Mouse (Mus musculus): ENCODE data around the gene Acsm4.
"Not testable (repeated sequence)": the region's sequence is repeated elsewhere in the genome, so short reads cannot be mapped to it uniquely, and the experiment has no call there.

The Acsm4 gene

DNA sequence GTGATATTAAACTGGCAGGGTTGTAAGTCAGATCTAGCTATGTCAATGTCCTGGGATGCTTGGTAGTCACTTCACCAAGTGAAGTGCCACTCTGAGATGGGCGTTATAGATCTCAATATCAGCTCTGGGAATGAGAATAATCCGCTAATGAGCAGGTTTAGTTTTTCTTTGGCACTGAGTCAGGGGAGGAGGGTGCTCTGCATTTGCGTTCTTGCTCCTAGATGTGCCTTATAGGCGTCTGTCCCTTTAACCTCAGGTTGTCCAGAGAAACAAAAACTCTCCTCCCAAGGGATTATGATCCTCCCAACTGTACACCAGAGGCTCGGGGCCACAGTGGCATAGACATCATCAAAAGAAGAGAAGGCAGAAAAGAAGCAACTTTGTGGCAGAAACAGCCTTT, at the start of gene Acsm4:
Acsm4 (plus strand) TSS at position 301 of the 400 bp plus-strand sequence.
- no peak for DNase-seq (ENCODE audit: low read depth)

DNA sequence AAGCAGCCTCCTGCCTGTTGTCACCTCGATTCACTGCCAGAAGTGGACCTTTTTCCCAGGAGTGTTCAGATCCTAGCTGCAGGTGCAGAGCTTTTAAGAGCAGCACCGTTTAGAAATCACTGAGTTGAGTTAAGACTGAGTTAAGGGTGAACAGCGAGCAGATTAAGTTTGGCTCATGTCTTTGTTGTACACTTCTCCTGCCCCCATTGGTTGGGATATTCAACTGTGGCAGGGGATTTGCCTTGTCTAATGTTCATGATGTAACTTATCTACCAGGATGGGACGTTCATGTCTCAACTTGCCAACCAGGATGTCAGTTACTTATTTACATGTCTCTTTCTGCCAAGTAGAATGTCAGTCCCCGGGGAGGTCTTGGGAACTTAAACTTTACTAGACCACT, 47.5 kb upstream of the Acsm4 start:
- DNase-seq (ENCODE audit: low read depth), result no peak

DNA sequence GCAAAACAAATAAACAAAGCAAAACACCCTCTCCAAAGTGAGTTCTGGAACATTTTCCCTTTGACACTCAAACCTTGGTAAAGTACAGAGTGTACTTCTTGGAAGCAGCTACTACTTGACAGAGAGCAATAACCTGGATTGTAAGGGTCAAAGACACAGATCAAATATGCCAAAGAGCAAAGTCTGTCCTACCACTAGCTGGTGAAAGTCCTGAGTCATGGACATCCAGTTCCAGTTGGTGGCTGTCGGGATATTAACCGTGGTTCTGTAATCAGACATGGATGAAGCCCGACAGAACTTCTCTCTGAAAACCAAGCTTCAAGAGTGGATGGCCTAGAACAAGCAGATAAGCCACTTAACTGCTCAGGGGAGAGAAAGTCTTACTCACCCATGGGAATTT, 21.9 kb upstream of the Acsm4 start:
- DNase-seq (ENCODE audit: low read depth), result no peak

DNA sequence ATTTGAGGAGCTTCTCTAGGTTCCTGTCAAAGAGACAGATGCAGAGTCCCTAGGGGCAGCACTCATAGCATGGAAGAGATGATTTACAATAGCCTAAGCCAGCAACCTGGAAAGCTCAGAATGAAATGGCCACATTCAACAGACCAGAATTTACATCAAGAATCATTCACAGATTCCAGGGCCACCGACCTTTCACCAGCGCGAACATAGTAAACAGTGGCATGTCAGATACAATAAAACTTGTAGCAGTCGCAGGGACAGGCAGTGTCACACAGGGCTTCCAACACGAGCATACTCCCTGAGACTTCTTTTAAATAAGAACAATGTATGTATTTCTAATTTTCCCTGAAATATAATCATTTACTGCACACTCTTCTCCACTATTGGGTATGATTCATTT, 19.4 kb upstream of the Acsm4 start:
- no peak for DNase-seq (ENCODE audit: low read depth)

DNA sequence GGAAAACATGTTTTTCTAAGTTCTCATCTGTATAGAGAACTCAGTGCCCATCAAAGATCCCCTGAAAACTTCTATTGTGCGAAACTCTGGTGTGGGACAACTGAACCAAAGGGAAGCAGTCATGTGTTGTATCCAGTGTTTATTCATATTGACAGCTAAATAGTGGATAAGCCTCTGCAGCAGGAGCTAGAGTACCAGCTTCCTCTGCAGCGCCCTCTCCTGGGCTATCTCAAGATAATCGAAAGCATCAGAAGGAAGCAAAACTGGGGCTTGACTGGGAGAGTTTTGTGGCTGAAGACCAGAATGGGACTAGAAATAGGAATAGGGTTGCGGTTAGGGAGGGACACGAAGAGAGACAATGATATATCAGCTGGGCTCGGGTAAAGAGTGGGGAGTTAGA, 18.9 kb upstream of the Acsm4 start:
- DNase-seq (ENCODE audit: low read depth), result no peak

DNA sequence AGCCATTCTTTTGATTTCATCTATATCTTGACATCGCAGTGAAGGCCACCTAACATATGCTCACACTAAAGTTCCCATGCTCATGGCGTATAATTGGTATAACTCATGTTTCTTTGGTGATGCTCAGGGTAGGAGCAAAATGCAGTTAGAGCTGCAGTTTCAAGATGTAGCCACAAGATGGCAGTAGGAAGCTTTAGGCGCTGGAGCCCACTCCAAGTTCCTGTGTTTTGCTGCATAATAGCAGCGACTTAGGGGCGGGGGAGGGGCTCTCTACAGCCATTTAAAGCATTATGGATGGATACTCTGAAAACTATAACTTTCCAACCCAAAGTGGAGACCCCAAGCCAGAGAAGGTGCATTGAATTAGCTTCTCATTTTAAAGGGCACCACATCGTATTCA, 16.4 kb upstream of the Acsm4 start:
- DNase-seq (ENCODE audit: low read depth), result peak; percentile 14

DNA sequence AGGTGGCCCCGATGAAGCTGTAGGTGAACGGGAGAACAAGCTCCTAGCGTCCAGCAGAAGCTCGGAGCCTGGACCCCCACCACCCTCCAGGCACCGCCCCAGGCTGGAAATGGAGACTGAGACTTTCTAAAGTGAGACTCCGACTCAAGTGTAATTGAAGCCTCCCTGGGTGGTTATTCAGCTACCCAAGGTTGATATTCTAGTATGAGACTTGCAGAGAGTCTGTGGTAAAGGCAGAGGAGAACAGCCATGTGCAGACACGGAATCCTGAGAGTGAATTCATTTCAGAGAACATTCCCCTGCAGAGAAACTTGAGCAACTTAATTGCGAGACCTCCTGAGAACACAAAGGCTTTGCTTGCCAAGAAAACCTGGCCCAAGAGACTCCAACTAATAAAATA, 9.7 kb upstream of the Acsm4 start:
- DNase-seq (ENCODE audit: low read depth), result no peak

DNA sequence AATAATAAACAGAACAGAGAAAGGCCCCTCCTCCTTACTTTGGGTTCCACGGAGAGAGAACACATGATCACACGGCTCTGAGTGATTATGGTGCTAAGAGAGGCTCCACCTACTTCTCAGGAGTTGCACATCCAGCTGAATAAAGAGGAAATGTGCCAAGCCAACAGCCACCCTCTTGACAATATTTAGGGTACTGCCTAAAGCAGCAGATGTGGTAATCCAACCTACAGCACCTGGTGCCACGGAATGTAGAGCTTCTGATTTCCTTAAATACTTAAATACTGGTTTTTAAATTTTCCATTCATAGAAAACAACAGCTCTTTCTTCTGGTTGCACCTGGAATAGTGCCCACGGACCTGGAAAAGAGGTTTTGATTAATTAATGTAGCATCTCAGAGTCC, 7.1 kb upstream of the Acsm4 start:
- DNase-seq (ENCODE audit: low read depth), result no peak

DNA sequence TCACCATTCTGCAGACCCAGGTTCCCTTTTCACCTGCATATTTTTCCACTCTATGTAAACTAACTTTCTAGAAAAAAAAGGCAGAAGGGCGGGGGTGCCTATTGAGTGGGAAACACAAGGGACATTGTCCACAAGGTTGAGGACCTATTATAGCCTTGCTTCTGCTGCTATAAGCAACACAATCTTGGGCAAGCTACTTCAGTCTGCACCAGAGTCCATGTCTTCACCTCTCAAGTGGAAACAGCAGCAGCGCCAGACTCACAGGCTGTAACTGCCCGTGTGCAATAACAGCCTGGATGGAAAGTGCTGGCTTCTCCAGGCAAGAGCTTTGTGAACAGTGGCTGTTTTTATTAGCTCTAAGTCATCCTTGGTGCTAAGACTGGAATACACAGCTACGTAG, 2.5 kb downstream of the Acsm4 start:
- DNase-seq (ENCODE audit: low read depth), result no peak

DNA sequence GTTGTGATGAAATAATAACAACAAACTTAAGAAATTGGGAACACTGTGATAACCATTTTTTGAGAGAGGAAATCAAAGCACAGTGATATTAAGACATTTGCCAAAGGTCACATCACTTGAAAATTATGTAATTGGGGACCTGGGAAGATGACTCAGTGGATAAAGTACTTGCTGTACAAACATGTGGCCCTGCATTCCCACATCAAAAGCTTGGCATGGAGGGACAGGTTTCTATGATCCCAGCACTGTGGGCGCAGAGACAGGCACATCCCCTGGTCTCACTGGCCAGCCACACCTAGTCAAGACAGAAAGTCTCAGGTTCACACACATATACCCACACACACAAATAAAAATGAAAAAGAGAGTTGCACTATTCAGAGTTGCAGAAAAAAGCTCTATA, 5.1 kb downstream of the Acsm4 start:
- no peak for DNase-seq (ENCODE audit: low read depth)

DNA sequence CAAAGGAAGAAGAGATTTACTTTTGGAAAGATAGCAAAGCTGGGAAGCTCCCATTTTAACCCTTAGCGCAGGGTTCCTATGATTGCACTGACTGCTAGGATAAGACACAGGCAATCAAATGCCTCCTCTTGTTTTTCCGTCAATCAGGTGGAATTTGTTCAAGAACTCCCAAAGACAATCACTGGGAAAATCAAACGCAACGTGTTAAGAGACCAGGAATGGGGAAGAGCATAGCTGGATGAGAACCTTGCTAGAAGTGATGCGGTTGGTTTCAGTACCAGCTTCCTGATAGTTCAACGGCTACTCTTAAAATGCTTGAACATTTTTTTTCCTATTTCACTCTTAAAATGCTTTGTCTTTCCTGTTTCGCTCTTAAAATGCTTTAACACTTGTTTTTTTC, 24.3 kb downstream of the Acsm4 start:
- no peak for DNase-seq (ENCODE audit: low read depth)

DNA sequence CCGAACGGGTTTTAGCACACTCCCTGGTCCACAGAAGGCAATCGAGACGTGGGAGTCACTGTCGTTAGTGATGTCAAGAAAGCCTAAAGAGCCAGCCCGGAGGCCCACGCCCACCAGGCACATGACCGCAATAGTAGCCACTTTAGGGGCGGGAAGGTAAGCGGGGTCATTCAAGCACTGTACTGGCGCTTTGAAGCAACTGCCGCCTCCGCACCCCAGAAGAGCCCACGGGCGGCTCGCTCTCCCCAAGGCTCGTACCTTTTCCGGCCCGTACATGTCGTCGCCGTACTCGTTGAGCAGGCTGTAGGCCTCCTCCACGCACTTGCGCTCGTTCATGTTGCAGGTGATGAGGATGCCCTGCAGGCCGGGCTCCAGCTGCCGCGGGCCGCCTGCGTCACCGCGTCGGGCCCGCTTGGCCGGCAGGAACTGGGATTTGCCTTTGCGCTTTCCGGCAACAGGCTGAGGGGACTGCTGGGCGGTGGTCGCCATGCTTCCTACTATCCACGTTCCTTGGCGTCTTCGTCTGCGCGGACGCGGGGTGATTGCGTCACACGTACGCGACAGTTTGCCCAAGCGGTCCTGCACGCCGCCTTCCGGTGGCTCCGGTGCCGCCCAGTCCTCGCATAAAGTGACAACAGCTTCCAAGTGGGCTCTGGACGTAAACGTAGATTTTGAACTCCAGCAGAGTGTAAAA, 30.6 kb downstream of the Acsm4 start, which contains the start of gene Thumpd1:
Thumpd1 (minus strand) TSS at position 546 of the 694 bp plus-strand sequence.
- DNase-seq (ENCODE audit: low read depth), result peak; percentile 68

DNA sequence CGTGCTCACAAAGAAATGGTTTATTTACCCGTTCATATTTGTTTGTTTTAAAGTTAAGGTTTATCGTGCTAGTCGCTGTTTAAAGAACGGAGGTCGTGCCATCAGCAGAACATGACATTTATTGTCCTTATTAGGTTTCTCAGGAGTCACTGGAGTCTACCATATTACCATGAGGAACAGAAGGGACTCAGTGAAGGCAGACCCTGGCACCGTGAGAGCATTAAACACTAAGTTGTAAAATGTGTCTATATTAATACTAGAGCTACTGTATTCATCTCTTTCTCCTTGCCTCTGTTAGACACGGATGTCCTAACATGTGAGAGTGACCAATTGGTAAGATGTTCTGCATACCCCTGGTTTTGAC, 31.1 kb downstream of the Acsm4 start:
- DNase-seq (ENCODE audit: low read depth), result no peak

DNA sequence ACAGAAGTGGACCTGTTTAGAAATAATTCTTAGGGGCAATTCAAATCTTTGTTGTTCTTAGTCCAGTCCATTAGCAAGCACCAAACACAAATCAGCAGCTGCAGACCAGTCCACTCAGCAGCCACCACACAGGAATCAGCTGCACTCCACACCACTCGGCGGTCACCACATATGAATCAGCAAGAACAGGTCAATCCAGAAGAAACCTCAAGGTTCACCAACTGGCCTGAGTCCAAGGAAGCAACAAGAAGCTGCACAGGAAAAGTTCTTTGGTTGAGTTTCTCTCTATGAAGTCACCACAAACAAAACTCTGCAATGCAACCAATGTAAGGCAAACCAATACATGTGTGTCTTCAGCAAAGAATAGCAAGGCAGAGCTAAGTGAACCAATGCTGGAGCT, 37.8 kb downstream of the Acsm4 start:
- DNase-seq (ENCODE audit: low read depth), result no peak

DNA sequence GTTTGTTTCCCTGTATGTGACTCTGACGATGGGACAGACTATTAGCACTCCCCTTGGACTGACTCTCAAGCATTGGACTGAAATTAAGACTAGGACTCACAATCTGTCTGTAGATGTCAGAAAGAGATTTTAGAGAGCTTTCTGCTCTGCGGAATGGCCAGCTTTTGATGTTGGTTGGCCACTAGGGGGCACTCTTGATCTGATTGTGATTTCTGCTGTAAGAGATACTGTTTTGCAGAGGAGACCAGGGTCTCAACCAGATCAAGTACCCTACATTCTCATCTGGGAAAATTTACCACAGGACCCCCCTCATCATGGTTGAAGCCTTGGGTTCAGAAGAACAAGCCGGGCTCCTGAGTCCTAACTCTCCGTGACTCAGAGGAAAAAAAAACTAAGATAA, 41.4 kb downstream of the Acsm4 start:
- not testable (repeated sequence) for DNase-seq (ENCODE audit: low read depth)

DNA sequence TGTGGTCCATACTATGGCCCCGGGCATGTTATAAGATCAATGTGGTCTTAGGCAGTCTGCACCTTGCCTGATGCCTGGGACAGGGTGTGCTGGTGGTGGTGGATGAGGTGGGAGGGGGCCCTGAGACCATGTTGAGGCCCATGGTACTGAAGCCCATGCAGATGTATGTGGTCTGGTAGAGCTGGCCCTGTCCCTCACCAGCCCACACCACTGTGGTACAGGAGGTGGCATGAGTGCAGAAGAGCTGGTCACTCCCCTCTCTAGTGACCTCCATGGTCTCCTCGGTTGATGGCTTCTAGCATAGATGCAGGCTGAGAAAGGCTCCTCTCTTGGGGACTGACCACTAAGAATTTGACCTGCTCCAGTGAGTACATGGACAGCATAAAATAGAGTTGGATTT, 49.1 kb downstream of the Acsm4 start:
- DNase-seq (ENCODE audit: low read depth), result no peak

DNA sequence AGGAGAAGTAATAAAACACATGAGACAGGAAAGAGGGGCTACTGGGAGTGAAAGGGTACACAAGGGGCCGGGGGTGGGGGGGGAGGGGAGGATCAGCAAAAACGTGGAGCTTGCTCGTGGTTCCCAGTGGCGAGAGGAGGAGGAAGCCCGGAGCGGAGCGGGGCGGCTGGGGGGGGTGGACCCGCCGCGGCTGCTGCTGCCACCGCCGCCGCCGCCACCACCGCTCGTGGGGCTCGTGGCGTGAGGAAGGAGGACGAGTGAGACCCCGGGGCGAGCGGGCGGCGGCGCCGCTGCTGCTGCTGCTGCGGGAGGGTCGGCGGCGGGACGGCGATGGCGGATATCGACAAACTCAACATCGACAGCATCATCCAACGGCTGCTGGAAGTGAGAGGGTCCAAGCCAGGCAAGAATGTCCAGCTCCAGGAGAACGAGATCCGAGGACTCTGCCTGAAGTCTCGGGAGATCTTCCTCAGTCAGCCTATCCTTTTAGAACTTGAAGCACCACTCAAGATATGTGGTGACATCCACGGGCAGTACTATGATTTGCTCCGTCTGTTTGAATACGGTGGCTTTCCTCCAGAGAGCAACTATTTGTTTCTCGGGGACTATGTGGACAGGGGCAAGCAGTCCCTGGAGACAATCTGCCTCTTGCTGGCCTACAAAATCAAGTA, 50.1 kb downstream of the Acsm4 start:
- not testable (repeated sequence) for DNase-seq (ENCODE audit: low read depth)

DNA sequence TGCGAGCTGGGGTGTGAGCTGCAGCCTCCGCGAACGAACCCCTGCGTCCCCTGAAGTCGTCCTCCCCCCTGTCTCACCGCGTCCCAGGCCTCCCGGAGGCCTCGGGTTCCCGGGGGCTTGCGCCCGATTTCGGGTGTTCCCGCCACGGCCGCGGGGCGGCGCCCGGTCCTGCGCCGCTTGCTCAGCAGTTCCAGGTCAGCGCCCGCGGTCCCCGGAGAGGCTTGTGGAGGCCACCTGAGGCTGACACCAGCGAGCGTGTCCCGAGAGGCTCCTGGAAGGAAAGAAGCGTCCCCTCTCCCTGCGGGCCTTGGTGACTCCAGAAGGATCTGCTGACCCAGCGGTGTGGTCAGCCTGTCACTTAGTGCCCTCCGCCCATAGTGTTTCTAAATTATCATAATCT, 54.5 kb downstream of the Acsm4 start:
- DNase-seq (ENCODE audit: low read depth), result no peak

DNA sequence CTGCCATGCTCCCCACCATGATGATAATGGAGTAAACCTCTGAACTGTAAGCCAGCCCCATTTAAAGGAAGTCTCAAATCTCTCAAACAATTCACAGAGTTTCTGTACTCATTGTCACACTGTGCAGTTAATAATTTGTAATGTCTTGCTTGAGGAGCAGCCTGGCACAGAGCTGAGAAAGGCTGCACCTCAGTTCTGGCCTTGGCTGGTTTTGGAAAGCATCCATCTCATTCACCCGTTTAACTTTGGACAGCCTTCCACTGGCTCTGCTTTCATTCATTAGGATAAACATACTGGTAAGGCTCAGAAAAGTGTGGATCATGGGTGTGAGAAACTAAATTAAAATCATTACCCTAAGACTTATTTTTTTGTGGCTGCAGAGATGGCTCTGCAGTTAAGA, 56.0 kb downstream of the Acsm4 start:
- DNase-seq (ENCODE audit: low read depth), result no peak

DNA sequence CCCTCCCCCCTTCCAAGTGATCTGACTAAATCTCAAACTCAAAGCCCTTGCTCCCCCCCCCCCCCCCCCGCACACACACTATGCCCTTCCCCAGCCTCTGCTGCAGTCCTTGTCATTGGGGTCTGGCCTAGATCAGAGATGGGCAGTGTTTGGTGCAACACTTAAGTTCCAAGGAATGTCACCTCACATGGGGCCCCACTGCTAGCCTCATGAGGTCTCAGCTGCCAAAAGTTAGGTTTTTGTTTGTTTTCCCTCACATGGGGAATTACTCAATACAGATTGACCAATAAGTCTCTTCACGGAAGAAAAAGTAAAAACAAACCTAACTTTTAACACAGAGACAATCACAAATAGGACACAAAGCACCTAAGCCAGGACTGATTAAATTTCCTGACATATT, 58.9 kb downstream of the Acsm4 start:
- no peak for DNase-seq (ENCODE audit: low read depth)

DNA sequence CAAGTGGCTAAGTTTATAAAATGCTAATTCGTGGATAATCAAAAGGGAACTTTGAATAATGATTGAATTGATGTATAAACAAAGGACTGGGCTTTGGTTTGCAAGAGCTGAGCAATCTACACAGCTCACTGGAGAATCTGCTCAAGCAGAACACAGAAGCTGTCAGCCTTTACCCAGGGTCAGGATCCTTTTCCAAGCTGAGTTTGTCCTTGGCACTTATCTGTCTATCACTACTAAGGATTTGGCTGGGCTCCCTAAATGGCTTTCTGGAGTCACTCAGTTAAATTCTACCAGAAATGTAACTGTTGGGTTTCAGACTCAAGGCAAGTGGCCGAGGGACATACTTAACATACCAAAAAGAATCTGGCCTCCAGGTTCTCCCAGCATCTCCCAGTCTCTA, 60.1 kb downstream of the Acsm4 start:
- DNase-seq (ENCODE audit: low read depth), result no peak

DNA sequence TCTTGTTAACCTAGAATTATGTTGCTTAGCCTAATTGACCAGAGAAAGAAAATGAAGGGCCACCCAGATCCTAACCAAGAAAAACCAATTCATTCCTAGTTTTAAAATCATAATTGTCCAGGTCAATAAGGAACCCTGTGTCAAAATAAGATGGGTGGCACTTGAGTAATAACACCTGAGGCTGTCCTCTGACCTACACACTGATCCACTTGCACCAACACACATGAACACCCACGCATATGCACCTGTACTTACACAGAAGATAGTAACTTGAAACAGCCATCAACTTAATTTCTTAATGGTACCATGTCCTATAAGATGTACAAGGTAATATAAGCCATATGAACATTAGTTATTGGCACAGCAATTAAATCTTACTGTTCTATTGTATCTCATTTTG, 63.9 kb downstream of the Acsm4 start:
- no peak for DNase-seq (ENCODE audit: low read depth)

DNA sequence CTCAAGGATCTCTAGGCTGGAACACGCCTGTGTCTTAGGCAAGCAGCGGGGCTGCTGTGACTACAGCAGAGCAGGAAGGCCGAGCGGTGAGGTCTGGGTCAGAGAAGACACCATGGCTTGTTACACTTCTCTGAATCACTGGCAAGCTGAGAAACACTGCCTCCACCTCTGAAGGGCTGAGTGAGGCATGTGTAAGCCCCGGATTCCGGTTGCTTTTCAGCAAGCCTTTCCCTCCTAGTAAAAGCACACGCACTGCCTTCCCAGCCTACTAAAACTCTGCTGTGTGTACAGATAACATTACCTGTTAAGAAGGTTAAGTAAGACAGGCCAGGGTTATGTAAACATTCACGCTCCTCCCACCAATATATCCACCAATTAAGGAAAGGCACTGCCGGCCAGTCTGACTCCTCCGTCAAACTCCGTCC, 70.7 kb downstream of the Acsm4 start, which contains the start of gene Acsm3:
Acsm3 (plus strand) TSS at position 397 of the 425 bp plus-strand sequence.
- no peak for DNase-seq (ENCODE audit: low read depth)

DNA sequence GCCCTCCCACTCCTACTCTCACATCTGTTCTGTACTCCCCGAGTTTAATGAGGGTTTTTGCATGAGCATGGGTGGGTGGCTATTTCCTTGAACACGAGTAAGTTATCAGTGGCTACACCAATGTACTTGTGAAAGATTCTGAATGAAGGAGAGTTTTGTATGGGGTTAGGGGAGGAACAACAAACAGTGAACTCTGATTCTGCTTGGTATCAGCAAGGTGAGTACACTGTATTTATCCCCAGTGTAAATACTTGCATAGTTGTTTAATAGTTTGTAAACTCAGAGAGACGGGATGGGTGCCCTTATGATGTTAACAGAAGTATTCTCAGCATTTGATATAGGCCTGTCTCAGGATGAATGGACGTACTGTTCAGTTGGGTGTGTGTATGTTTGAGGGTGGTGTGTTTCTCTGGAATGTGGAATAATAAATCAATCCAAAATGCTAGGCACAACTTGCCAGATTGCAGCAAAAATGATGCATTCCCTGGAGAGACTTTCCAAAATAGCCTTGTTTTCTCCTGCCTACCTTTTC, 72.4 kb downstream of the Acsm4 start:
- peak; percentile 20 for DNase-seq (ENCODE audit: low read depth)

Measured in fibroblast of lung, adult 2 months (primary cell).